ENCODE assay signal across 8 mouse cellular contexts in the genomic region with DNA sequence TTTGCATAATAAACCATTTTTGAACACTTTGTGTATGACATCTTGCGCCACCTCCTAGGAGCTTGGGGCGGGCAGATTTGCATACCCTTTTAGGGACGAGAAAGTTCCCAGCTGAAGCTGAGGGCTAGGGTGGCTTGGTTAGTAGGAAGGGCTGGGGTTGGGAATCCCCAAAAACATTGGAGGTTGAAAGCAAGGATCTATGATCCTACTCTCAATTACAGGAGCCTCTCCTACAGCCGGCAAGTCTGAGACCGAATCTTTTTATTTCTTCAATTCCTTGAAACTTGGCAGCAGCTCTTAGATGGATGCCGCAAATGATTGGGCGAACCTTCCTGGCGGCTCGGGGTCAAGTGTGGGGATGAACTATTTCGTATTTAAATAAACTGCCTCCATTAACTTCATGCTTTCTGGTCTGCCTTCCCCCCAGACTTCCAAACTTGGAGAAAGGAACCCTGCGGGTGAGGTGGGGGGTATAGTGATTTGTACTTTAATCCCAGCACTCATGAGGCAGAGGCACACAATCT. TPM values are rescaled to one million over a fixed set of nuclear protein-coding genes. Genes with fewer than 3 reads are reported as not detected.
DNase-seq lines count a peak whose midpoint lies in the region; ATAC-seq lines count a peak whose summit lies in the region.

No protein-coding gene starts in this region.

- ATAC-seq in embryonic facial prominence, embryonic 11.5 days (replicated peaks; ENCODE audit: insufficient number of reproducible peaks, low FRiP score, low TSS enrichment, low read depth) = no peak
- ATAC-seq in intestine, embryonic 15.5 days = no peak
- no peak for ATAC-seq in midbrain, embryonic 14.5 days (ENCODE audit: low FRiP score, low TSS enrichment)
- ATAC-seq in erythroblast, adult 5-6 weeks (replicated peaks; ENCODE audit: low FRiP score, poor library complexity, severe bottlenecking) = no peak

- peak overlapping the region; percentile 97 for H3K27ac ChIP-seq in embryonic facial prominence, embryonic 11.5 days (replicated peaks; ENCODE audit: low read depth, low read length)
- peak overlapping the region; percentile 96 for H3K27ac ChIP-seq in intestine, embryonic 15.5 days
- no peak overlapping the region; the same call in 1 of the 2 replicates for H3K27ac ChIP-seq in midbrain, embryonic 14.5 days (replicated peaks; ENCODE audit: low read depth, low read length)

- H3K9me3 ChIP-seq in embryonic facial prominence, embryonic 11.5 days (replicated peaks; ENCODE audit: control insufficient read depth, low read length) = no peaks in the 10 kb centered on the region
- H3K9me3 ChIP-seq in intestine, embryonic 15.5 days = no peaks in the 10 kb centered on the region
- H3K9me3 ChIP-seq in midbrain, embryonic 14.5 days (ENCODE audit: control insufficient read depth, low read length) = no peaks in the 10 kb centered on the region

- H3K4me2 ChIP-seq in embryonic facial prominence, embryonic 11.5 days (ENCODE audit: low read depth, low read length) = peak overlapping the region; percentile 69
- H3K4me2 ChIP-seq in intestine, embryonic 15.5 days (replicated peaks) = peak overlapping the region; percentile 82
- peak overlapping the region; percentile 86 for H3K4me2 ChIP-seq in midbrain, embryonic 14.5 days (ENCODE audit: low read length)

- peak; percentile 25 for DNase-seq in kidney, adult 18-20 months
- DNase-seq in kidney, postnatal 25 days = no peak
- DNase-seq in embryonic facial prominence, embryonic 11.5 days (ENCODE audit: low spot score) = no peak
- no peak for DNase-seq in midbrain, embryonic 14.5 days
- no peak for DNase-seq in right cerebral cortex, postnatal 36 days (ENCODE audit: low spot score in 2 of 2)
- DNase-seq in cerebellum, postnatal 25 days = no peak

- H3K9ac ChIP-seq in embryonic facial prominence, embryonic 11.5 days (replicated peaks; ENCODE audit: low read length) = peak overlapping the region; percentile 91
- H3K9ac ChIP-seq in intestine, embryonic 15.5 days = peak overlapping the region; percentile 91
- peak overlapping the region; percentile 60; the same call in 1 of the 2 replicates for H3K9ac ChIP-seq in midbrain, embryonic 14.5 days (replicated peaks; ENCODE audit: low read length)

- 7% methylated on average over 11 of the region's 11 CpGs for WGBS in embryonic facial prominence, embryonic 11.5 days
- WGBS in intestine, embryonic 15.5 days = 22% methylated on average over 11 of the region's 11 CpGs
- 6% methylated on average over 11 of the region's 11 CpGs for WGBS in midbrain, embryonic 14.5 days

- H3K27me3 ChIP-seq in embryonic facial prominence, embryonic 11.5 days (ENCODE audit: control insufficient read depth, insufficient read depth, low read length) = no peaks in the 10 kb centered on the region
- no peaks in the 10 kb centered on the region for H3K27me3 ChIP-seq in intestine, embryonic 15.5 days (replicated peaks)
- H3K27me3 ChIP-seq in midbrain, embryonic 14.5 days (ENCODE audit: control insufficient read depth, insufficient read depth, low read length) = peaks cover 18% of the 10 kb centered on the region

- no peaks in the 10 kb centered on the region for H3K36me3 ChIP-seq in embryonic facial prominence, embryonic 11.5 days (replicated peaks; ENCODE audit: control insufficient read depth, insufficient read depth, low read depth, low read length)
- no peaks in the 10 kb centered on the region for H3K36me3 ChIP-seq in intestine, embryonic 15.5 days
- no peaks in the 10 kb centered on the region for H3K36me3 ChIP-seq in midbrain, embryonic 14.5 days (ENCODE audit: control insufficient read depth, insufficient read depth, low read length)

- peaks cover 17% of the 10 kb centered on the region for H3K4me1 ChIP-seq in embryonic facial prominence, embryonic 11.5 days (ENCODE audit: control insufficient read depth, insufficient read depth, low read length)
- H3K4me1 ChIP-seq in intestine, embryonic 15.5 days (replicated peaks) = peaks cover 42% of the 10 kb centered on the region
- peaks cover 42% of the 10 kb centered on the region for H3K4me1 ChIP-seq in midbrain, embryonic 14.5 days (ENCODE audit: control insufficient read depth, insufficient read depth, low read length)

- H3K4me3 ChIP-seq in embryonic facial prominence, embryonic 11.5 days (ENCODE audit: low read depth, low read length) = peak overlapping the region; percentile 85
- H3K4me3 ChIP-seq in intestine, embryonic 15.5 days (replicated peaks) = peak overlapping the region; percentile 79
- H3K4me3 ChIP-seq in midbrain, embryonic 14.5 days (replicated peaks; ENCODE audit: low read depth, low read length) = peak overlapping the region; percentile 51

RNA-seq across cellular contexts. Expression of gene Id3, which starts 2.1 kb away (rescaled TPM):
- 608 and 653 TPM in 2 replicates for polyA plus RNA-seq in embryonic facial prominence, embryonic 11.5 days (2014; fragmentation: Nextera tagmentation; extraction: Ambion mirVana)
- polyA plus RNA-seq in intestine, embryonic 15.5 days (2015; fragmentation: Nextera tagmentation; extraction: Ambion mirVana) = 269 and 285 TPM in 2 replicates
- 108 and 140 TPM in 2 replicates for polyA plus RNA-seq in midbrain, embryonic 14.5 days (2014; fragmentation: Nextera tagmentation; extraction: Ambion mirVana)
- not detected in 2 replicates for total RNA-seq in erythroblast, adult 5-6 weeks (2015; ENCODE audit: low replicate concordance)
- total RNA-seq in erythroblast, adult 5-6 weeks (2017; ENCODE audit: low replicate concordance) = not detected in 2 replicates

RNA-seq across cellular contexts. Expression of gene E2f2, which starts 26.8 kb away (rescaled TPM):
- 5.0 and 6.1 TPM in 2 replicates for polyA plus RNA-seq in embryonic facial prominence, embryonic 11.5 days (2014; fragmentation: Nextera tagmentation; extraction: Ambion mirVana)
- polyA plus RNA-seq in intestine, embryonic 15.5 days (2015; fragmentation: Nextera tagmentation; extraction: Ambion mirVana) = 8.1 and 9.8 TPM in 2 replicates
- polyA plus RNA-seq in midbrain, embryonic 14.5 days (2014; fragmentation: Nextera tagmentation; extraction: Ambion mirVana) = 1.2 and 1.7 TPM in 2 replicates
- 226 and 246 TPM in 2 replicates for total RNA-seq in erythroblast, adult 5-6 weeks (2015; ENCODE audit: low replicate concordance)
- total RNA-seq in erythroblast, adult 5-6 weeks (2017; ENCODE audit: low replicate concordance) = 344 and 364 TPM in 2 replicates
